Mouse (Mus musculus) hindbrain, embryonic 15.5 days (tissue): ENCODE results near the gene Nfe2l1. TPM values are rescaled to one million over a fixed set of nuclear protein-coding genes. Genes with fewer than 3 reads are reported as not detected.
"Not testable (repeated sequence)": the region's sequence is repeated elsewhere in the genome, so short reads cannot be mapped to it uniquely, and the experiment has no call there.

Source experiments
- ATAC-seq: fragments of 200-750 bp; cut with Nextera tagmentation; 2 replicates; pipeline ENCODE4 v1.8.0; 2017; ENCODE audit warnings: low read depth, moderate number of reproducible peaks, moderate TSS enrichment; ENCODE audit not compliant: low FRiP score
- H3K27ac ChIP-seq: fragments of 300-500 bp; sonication (generic); replicated peaks from 2 replicates; pipeline ENCODE4 v1.5.1; 2015; ENCODE audit warnings: mild to moderate bottlenecking, inconsistent platforms
- H3K27me3 ChIP-seq: fragments of 300-500 bp; sonication (generic); 2 replicates; pipeline ENCODE4 v1.6.1; 2015; ENCODE audit warnings: control low read depth, inconsistent platforms
- H3K36me3 ChIP-seq: fragments of 300-500 bp; sonication (generic); 2 replicates; pipeline ENCODE4 v1.6.1; 2015; ENCODE audit warnings: control low read depth, inconsistent platforms
- H3K4me1 ChIP-seq: fragments of 300-500 bp; sonication (generic); replicated peaks from 2 replicates; pipeline ENCODE4 v1.6.1; 2015; ENCODE audit warnings: control low read depth, inconsistent platforms
- H3K4me2 ChIP-seq: fragments of 300-500 bp; sonication (generic); 2 replicates; pipeline ENCODE4 v1.6.1; 2015; ENCODE audit warnings: moderate library complexity, mild to moderate bottlenecking, inconsistent platforms
- H3K4me3 ChIP-seq: fragments of 300-500 bp; sonication (generic); 2 replicates; pipeline ENCODE4 v1.5.1; 2015; ENCODE audit warnings: mild to moderate bottlenecking, inconsistent platforms
- H3K9ac ChIP-seq: fragments of 300-500 bp; sonication (generic); 2 replicates; pipeline ENCODE4 v1.6.1; 2015; ENCODE audit warnings: inconsistent platforms
- H3K9me3 ChIP-seq: fragments of 300-500 bp; sonication (generic); 2 replicates; pipeline ENCODE4 v1.6.1; 2016; ENCODE audit warnings: control low read depth, inconsistent platforms
- WGBS: fragments of 180-500 bp; shearing (Covaris S2); methylation state at CpG from one replicate; pipeline ENCODE4 v1.1.7; 2015; 5-methylcytosine and 5-hydroxymethylcytosine counted together
- polyA plus RNA-seq: library from polyadenylated mRNA; unstranded; fragments of >200 nt; fragmentation: Nextera tagmentation; extraction: Ambion mirVana; gene quantifications from 2 replicates; pipeline ENCODE4 v1.2.1, GENCODE M21; 2015

Gene Nfe2l1
- polyA plus RNA-seq, 1 experiment from 2014 or later: 80.5 TPM

DNA sequence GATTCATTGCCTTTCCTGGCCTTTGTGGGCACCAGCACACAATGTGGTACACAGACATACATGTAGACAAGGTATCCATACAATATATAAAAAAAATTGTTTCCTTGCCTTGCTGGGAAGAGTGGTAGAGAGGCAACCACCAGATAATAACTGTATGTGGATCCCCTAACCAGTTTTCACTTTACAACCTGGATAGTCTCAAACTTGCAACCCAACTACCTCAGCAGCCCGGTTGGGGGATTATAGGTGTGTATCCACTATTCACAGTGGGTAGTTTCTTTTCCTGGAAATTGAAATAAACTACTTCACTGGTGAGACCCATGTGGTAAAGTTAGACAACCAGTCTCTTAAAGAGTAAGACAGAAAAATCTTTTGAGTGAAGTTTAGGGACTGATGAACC, 13.3 kb downstream of the Nfe2l1 start:
- H3K27me3 ChIP-seq: no peaks in the 10 kb centered on the region
- H3K36me3 ChIP-seq: peaks cover 81% of the 10 kb centered on the region
- H3K9ac ChIP-seq: no peak overlapping the region
- H3K4me3 ChIP-seq: no peak overlapping the region
- H3K27ac ChIP-seq: no peak overlapping the region
- ATAC-seq: no peak
- WGBS: 92% methylated on average over 1 of the region's 1 CpGs
- no peaks in the 10 kb centered on the region for H3K9me3 ChIP-seq
- H3K4me2 ChIP-seq: no peak overlapping the region
- no peaks in the 10 kb centered on the region for H3K4me1 ChIP-seq

DNA sequence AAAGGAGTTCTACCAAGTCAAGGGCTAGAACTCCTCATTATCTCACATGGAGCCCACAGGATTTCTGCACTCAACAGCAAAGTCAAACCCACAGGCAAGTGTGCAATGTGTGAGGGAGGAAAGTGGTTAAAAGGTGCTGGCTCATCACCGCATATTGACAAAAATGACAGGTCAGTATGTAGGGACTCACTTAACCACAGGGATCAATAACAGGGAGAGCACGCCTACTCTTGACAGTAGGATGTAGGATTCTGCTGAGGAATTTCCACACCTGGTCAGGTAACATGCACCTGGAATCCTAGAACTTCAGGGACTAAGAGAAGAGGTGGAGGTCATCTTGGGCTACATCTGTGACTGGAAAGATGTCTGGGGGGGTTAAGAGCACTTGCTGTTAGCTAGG, 13.9 kb downstream of the Nfe2l1 start:
- ATAC-seq: no peak
- H3K9ac ChIP-seq: no peak overlapping the region
- whole genome bisulfite sequencing: 96% methylated on average over 2 of the region's 2 CpGs

DNA sequence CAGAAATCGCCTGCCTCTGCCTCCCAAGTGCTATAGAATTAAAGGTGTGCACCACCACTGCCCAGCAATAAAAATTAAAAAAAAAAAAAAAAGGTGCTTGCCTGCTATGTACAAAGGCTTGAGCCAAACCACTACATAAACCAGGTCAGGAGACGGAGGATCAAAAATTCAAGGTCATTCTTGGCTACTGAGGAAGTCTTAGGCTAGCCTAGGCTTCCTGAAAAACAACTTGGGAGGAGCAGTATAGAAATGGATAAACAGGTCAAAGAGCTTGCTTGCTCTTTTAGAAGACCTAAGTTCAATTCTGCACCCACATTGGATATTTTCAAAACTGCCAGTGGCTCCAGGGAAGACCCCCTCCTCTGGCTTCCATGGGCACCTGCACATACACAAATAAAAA, 15.3 kb downstream of the Nfe2l1 start:
- no peaks in the 10 kb centered on the region for H3K4me1 ChIP-seq
- no peaks in the 10 kb centered on the region for H3K27me3 ChIP-seq
- ATAC-seq: no peak
- no peak overlapping the region for H3K27ac ChIP-seq
- no peak overlapping the region for H3K4me2 ChIP-seq
- H3K4me3 ChIP-seq: no peak overlapping the region
- H3K36me3 ChIP-seq: peaks cover 72% of the 10 kb centered on the region
- no peak overlapping the region for H3K9ac ChIP-seq
- 81% methylated on average over 2 of the region's 2 CpGs for whole genome bisulfite sequencing
- H3K9me3 ChIP-seq: no peaks in the 10 kb centered on the region

More for the DNA sequence above, 13.9 kb downstream of the Nfe2l1 start:
- Histone ChIP-seq H3K4me3 (no peak overlapping the region), H3K27ac (no peak overlapping the region), H3K9me3 (no peaks in the 10 kb centered on the region), H3K27me3 (no peaks in the 10 kb centered on the region), H3K4me1 (no peaks in the 10 kb centered on the region), H3K36me3 (peaks cover 76% of the 10 kb centered on the region), H3K4me2 (no peak overlapping the region)

DNA sequence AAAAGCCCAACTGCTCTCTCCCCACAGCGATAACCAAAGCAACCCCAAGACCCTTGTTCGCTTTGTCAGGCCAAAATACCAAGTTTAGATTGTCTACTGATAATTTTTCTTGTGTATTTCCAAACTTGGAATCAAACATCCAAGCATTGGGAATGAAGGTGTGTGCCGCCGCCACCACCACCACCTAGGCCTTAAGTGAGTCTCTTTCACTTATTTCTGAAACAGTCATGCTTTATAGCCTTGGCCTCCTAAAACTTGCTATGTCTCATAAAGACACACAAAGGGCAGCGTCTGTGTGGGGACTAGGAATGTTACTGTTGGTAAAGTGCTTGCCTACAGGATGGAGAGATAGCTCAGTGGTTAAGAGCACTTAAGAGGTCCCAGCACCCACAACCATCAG, 15.8 kb downstream of the Nfe2l1 start:
- Histone ChIP-seq H3K27me3 (no peaks in the 10 kb centered on the region), H3K36me3 (peaks cover 71% of the 10 kb centered on the region), H3K4me1 (no peaks in the 10 kb centered on the region), H3K27ac (peak overlapping the region; percentile 8; the same call in 1 of the 2 replicates), H3K9me3 (no peaks in the 10 kb centered on the region), H3K9ac (no peak overlapping the region), H3K4me3 (no peak overlapping the region), H3K4me2 (no peak overlapping the region)
- ATAC-seq: no peak
- WGBS: 92% methylated on average over 5 of the region's 5 CpGs

DNA sequence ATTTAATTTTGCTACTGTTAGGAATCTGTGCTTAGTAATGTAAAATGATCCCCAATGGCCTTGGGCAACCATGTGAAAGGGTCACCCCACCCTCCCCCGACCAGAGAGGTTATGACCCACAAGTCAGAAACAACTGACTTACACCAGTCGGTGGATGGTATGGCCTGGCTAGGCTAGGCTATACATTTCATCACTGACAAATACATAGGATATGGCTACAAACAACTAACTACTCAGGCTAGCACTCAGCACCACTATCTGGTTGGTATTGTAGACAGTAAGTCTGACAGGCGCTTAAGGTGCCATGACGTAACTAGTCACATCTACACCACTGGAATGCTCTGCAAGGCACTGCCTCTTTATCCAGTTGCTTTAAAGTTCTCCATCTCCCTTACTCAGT, 16.3 kb downstream of the Nfe2l1 start:
- no peak for ATAC-seq
- H3K4me1 ChIP-seq: no peaks in the 10 kb centered on the region
- H3K27me3 ChIP-seq: no peaks in the 10 kb centered on the region
- H3K27ac ChIP-seq: no peak overlapping the region
- H3K36me3 ChIP-seq: peaks cover 71% of the 10 kb centered on the region
- H3K9me3 ChIP-seq: no peaks in the 10 kb centered on the region
- H3K4me2 ChIP-seq: no peak overlapping the region
- no peak overlapping the region for H3K9ac ChIP-seq
- no peak overlapping the region for H3K4me3 ChIP-seq
- WGBS: 89% methylated on average over 4 of the region's 4 CpGs

DNA sequence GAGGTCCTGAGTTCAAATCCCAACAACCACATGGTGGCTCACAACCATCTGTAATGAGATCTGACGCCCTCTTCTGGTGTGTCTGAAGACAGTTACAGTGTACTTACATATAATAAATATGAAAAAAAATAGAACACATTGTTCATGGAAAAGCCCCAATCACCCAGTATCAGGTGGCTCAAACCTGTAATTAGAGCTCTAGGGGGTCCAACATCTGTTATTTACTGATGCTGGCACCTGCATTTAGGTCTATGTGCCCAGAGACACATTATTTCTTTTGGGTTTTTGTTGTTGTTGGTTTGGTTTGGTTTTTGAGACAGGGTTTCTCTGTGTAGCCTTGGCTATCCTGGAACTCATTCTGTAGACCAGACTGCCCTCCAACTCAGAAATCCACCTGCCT, 18.6 kb downstream of the Nfe2l1 start:
- not testable (repeated sequence) for H3K4me2 ChIP-seq, H3K4me3 ChIP-seq, H3K9me3 ChIP-seq, H3K27ac ChIP-seq, H3K9ac ChIP-seq, ATAC-seq, H3K4me1 ChIP-seq, H3K27me3 ChIP-seq
- 82% methylated on average over 1 of the region's 1 CpGs for WGBS
- H3K36me3 ChIP-seq: peaks cover 66% of the 10 kb centered on the region

DNA sequence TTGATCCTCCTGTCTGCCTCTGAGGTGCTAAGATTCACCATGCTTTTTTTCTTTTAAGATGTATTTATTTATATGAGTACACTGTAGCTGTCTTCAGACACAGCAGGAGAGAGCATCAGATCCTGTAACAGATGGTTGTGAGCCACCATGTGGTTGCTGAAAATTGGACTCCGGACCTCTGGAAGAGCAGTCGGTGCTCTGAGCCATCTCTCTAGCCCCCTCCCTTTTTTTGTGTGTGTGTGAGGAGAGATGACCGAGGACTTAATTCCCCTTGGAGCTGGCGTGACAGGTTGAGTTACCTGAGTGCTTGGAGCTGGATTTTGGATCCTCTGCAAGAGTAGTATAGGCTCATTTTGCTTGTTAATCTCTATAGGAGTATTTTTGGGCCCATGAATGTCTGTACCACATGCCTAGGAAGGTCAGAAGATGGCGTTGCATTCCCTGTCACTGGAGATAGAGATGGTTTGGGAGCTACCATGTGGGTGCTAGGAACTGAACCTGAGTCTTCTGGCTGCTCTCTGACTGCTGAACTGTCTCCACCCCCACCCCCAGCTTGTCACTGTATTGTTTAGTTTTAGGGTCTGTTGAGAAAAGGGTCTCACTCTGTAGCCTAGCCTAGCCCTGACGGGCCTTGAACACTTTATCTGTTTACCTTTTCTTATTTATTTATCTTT, 20.1 kb downstream of the Nfe2l1 start:
- ATAC-seq: no peak
- no peak overlapping the region for H3K4me3 ChIP-seq
- no peaks in the 10 kb centered on the region for H3K4me1 ChIP-seq
- H3K4me2 ChIP-seq: no peak overlapping the region
- H3K9ac ChIP-seq: no peak overlapping the region
- peaks cover 70% of the 10 kb centered on the region for H3K36me3 ChIP-seq
- WGBS: 83% methylated on average over 6 of the region's 6 CpGs
- no peaks in the 10 kb centered on the region for H3K27me3 ChIP-seq
- no peaks in the 10 kb centered on the region for H3K9me3 ChIP-seq
- H3K27ac ChIP-seq: no peak overlapping the region

DNA sequence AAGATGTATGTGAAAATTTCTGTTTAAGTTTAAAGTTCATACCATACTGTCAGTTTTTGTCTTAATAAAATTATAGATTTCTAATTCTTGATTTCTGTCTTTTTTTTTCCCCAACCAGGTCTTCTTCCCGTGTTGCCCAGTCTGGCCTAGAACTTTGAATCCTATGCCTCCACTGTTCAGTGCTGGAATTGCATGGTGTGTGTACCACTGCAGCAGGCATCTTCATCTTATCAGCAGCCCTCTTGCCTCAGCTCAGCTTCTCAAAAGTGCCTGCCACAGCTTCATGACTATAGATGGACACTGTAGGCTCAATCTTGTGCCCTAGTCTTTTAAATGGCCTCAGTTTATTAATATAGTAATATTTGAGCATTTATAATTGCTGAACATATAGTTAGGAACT, 21.7 kb downstream of the Nfe2l1 start:
- Histone ChIP-seq H3K9ac (no peak overlapping the region), H3K27me3 (no peaks in the 10 kb centered on the region), H3K9me3 (no peaks in the 10 kb centered on the region), H3K36me3 (peaks cover 73% of the 10 kb centered on the region), H3K27ac (no peak overlapping the region), H3K4me3 (no peak overlapping the region), H3K4me2 (no peak overlapping the region), H3K4me1 (no peaks in the 10 kb centered on the region)
- WGBS: 58% methylated on average over 1 of the region's 1 CpGs
- no peak for ATAC-seq

DNA sequence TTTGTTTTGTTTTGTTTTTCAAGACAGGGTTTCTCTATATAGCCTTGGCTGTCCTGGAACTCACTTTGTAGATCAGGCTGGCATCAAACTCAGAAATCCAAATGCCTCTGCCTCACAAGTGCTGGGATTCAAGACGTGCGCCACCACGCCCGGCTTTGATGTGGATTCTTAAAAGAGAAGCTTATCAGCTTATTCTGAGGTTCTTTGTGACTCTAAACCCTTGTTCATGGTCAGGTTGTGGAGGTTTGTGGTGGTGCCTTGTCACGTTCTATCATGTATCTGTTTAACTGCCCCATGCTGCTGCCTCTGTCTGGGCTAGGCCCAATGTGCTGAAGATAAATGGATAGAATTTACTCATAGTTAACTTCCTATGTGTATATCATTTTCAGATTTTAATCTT, 24.2 kb downstream of the Nfe2l1 start:
- Histone ChIP-seq H3K27me3 (no peaks in the 10 kb centered on the region), H3K9ac (no peak overlapping the region), H3K36me3 (peaks cover 80% of the 10 kb centered on the region), H3K9me3 (no peaks in the 10 kb centered on the region), H3K4me2 (no peak overlapping the region), H3K27ac (no peak overlapping the region), H3K4me1 (peaks cover 1% of the 10 kb centered on the region; the same call in 1 of the 2 replicates), H3K4me3 (no peak overlapping the region)
- no peak for ATAC-seq
- WGBS: 95% methylated on average over 5 of the region's 5 CpGs

DNA sequence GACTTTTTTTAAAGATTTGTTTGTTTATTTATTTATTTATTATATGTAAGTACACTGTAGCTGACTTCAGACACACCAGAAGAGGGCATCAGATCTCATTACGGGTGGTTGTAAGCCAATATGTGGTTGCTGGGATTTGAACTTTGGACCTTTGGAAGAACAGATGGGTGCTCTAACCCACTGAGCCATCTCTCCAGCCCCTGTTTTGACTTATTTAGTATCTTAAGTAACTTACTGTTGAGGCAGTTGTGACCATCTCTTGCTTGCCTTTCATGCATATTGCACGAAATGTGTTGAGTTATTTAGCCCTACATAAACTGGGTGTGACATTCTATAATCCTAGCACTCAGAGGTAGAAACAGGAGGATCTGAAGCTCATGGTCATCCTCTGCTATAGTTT, 30.3 kb downstream of the Nfe2l1 start:
- Histone ChIP-seq H3K4me3 (no peak overlapping the region), H3K9ac (no peak overlapping the region), H3K36me3 (peaks cover 38% of the 10 kb centered on the region), H3K4me2 (no peak overlapping the region), H3K4me1 (peaks cover 3% of the 10 kb centered on the region; the same call in 1 of the 2 replicates), H3K27ac (no peak overlapping the region), H3K9me3 (no peaks in the 10 kb centered on the region), H3K27me3 (no peaks in the 10 kb centered on the region)
- no peak for ATAC-seq
- 91% methylated on average over 2 of the region's 2 CpGs for WGBS

DNA sequence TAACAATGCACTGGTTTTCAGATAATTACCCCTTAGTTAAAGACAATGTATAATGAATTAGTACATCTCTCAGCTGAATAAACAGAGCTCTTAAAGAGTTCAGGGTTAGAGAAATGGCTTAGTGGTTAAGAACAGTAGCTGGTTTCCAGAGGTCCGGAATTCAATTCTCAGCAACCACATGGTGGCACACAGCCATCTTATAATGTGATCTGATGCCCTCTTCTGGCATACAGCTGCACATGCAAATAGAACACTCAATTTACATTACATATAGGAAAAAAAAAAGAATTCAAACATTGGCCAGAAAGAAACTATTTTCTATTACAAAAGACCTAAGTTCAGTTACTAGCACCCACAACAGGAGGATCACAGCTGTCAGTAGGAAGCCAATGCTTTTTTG, 33.2 kb downstream of the Nfe2l1 start:
- Histone ChIP-seq H3K9me3 (no peaks in the 10 kb centered on the region), H3K36me3 (peaks cover 11% of the 10 kb centered on the region), H3K4me3 (no peak overlapping the region), H3K4me2 (no peak overlapping the region), H3K27me3 (no peaks in the 10 kb centered on the region), H3K4me1 (peaks cover 26% of the 10 kb centered on the region), H3K9ac (no peak overlapping the region), H3K27ac (no peak overlapping the region)
- WGBS: 43% methylated on average over 1 of the region's 1 CpGs
- no peak for ATAC-seq

DNA sequence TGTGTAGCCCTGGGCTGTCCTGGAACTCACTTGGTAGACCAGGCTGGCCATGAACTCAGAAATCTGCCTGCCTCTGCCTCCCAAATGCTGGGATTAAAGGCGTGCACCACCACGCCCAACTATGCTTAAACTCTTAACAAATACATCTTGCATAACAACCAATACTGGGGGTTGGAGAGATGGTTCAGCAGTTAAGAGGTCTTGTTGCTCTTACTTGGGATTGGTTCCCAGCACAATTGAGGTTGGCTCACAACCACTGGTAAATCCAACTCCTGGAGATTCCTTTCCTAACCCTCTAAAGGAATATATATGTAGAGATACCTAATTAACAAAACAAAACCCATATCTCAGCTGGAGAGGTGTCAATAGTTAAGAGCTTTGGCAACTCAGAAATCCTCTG, 33.7 kb downstream of the Nfe2l1 start:
- H3K36me3 ChIP-seq: peaks cover 8% of the 10 kb centered on the region
- WGBS: 98% methylated on average over 2 of the region's 2 CpGs
- ATAC-seq: no peak
- H3K27me3 ChIP-seq: no peaks in the 10 kb centered on the region
- no peak overlapping the region for H3K4me3 ChIP-seq
- no peak overlapping the region for H3K4me2 ChIP-seq
- H3K4me1 ChIP-seq: peaks cover 31% of the 10 kb centered on the region
- H3K9ac ChIP-seq: no peak overlapping the region
- H3K9me3 ChIP-seq: no peaks in the 10 kb centered on the region
- no peak overlapping the region for H3K27ac ChIP-seq

DNA sequence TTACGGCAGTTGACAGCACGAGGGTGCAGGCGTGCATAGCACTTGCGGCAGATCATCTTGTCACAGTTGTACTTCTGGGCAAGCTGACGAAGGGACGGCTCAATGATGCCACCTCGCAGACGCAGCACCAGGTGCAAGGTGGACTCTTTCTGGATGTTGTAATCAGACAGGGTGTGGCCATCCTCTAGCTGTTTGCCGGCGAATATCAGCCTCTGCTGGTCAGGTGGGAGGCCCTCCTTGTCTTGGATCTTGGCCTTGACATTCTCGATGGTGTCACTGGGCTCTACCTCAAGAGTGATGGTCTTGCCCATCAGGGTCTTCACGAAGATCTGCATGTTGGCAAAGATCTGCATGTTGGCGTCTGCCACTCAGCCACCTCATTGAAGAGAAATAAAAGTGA, 34.3 kb downstream of the Nfe2l1 start:
- no peak overlapping the region for H3K4me2 ChIP-seq
- no peak overlapping the region for H3K4me3 ChIP-seq
- 97% methylated on average over 13 of the region's 13 CpGs for WGBS
- no peaks in the 10 kb centered on the region for H3K9me3 ChIP-seq
- ATAC-seq: no peak
- H3K9ac ChIP-seq: no peak overlapping the region
- H3K27ac ChIP-seq: no peak overlapping the region
- no peaks in the 10 kb centered on the region for H3K27me3 ChIP-seq
- peaks cover 5% of the 10 kb centered on the region; the same call in 1 of the 2 replicates for H3K36me3 ChIP-seq
- H3K4me1 ChIP-seq: peaks cover 34% of the 10 kb centered on the region
